Mouse (Mus musculus) testis, postnatal 14 days (tissue): Measurements from ENCODE around the gene Poln.

Source experiments
- DNase-seq: peaks from one replicate; pipeline ENCODE4 v3.0.0; 2021; ENCODE audit warnings: low spot score

The Poln gene

GRCm38 (mm10) chr5:33983309-33984121 lies 185.7 kb downstream of the Poln start, which contains the start of gene Gm1673:
Gene Gm1673 (plus strand): TSS chr5:33983433.
- peak; percentile 90 for DNase-seq

GRCm38 (mm10) chr5:33982731-33983259 lies 186.5 kb downstream of the Poln start:
- DNase-seq = no peak

GRCm38 (mm10) chr5:33976267-33976666 lies 193.0 kb downstream of the Poln start:
- DNase-seq = no peak

GRCm38 (mm10) chr5:33974736-33975135 lies 194.5 kb downstream of the Poln start:
- DNase-seq = no peak

GRCm38 (mm10) chr5:33959382-33959781 lies 209.9 kb downstream of the Poln start:
- peak; percentile 68 for DNase-seq
